Comparison of ENCODE assay signal across 18 mouse cellular contexts in genomic region chr1:154038241-154038640, GRCm38 (mm10).
DNase-seq lines count a peak whose midpoint lies in the region; TF ChIP-seq lines count a peak whose summit lies in the region.
"Had no signal": no experiment of that assay in that cellular context is flagged by ENCODE, and none has a peak within 500 bp of the region (broad histone marks: within the 10 kb centered on the region; RNA-seq: fewer than 3 reads in every experiment).

No protein-coding gene starts in this region.

- H3K27me3 ChIP-seq in heart, embryonic 10.5 days (ENCODE audit: insufficient read depth, poor library complexity, severe bottlenecking), result no peaks in the 10 kb centered on the region
- H3K27me3 ChIP-seq in heart, adult 2 months (ENCODE audit: control insufficient read depth, insufficient read depth, low read length), result no peaks in the 10 kb centered on the region

- DNase-seq in heart, adult 11 months, result peak; percentile 94
- DNase-seq in heart, postnatal 36 days, result no peak
- peak; percentile 51 to 55 for DNase-seq in heart, adult 18-20 months
- no peak for DNase-seq in heart, embryonic 10.5 days (ENCODE audit: low spot score)
- no peak for DNase-seq in heart, adult 2 months
- DNase-seq in heart, postnatal 4 days, result no peak
- peak; percentile 31 for DNase-seq in heart, adult 8-10 months (ENCODE audit: low spot score)
- no peak for DNase-seq in heart, postnatal 25 days (ENCODE audit: low spot score)
- DNase-seq: adrenal gland, adult 2 months; adrenal gland, adult 8-10 months; adrenal gland, postnatal 10 days; adrenal gland, postnatal 14 days; adrenal gland, postnatal 25 days; adrenal gland, postnatal 36 days; B cell, adult 2 months; cerebellum, adult 11 months; cerebellum, adult 11-12 months had no signal

- H3K4me3 ChIP-seq in heart, embryonic 10.5 days, result no peak overlapping the region
- H3K4me3 ChIP-seq in heart, adult 2 months, result no peak overlapping the region

- 55% methylated on average over 2 of the region's 2 CpGs for WGBS in heart, embryonic 10.5 days
- 34% methylated on average over 2 of the region's 2 CpGs for WGBS in heart, adult 2 months

- H3K9ac ChIP-seq in heart, adult 2 months (ENCODE audit: low read depth, low read length), result no peak overlapping the region

- no peak for TF ChIP-seq CTCF in heart, adult 2 months (IDR thresholded peaks at IDR 0.05)

- intact Hi-C loops in heart, postnatal 36 days (cut with DNase I), result no loop called here
- intact Hi-C loops in heart, adult 2 months (cut with DNase I), result no loop called here
- intact Hi-C loops in heart, postnatal 25 days (cut with DNase I), result no loop called here

- no peaks in the 10 kb centered on the region for H3K36me3 ChIP-seq in heart, embryonic 10.5 days
- no peaks in the 10 kb centered on the region for H3K36me3 ChIP-seq in heart, adult 2 months (ENCODE audit: control insufficient read depth, insufficient read depth, low read length)
- H3K36me3 ChIP-seq: G1E had no signal

- no peak for TF ChIP-seq POLR2A in heart, adult 2 months (IDR thresholded peaks at IDR 0.05; ENCODE audit: insufficient read depth, low read depth, low read length)

- H3K9me3 ChIP-seq in heart, embryonic 10.5 days, result no peaks in the 10 kb centered on the region
- H3K9me3 ChIP-seq: G1E had no signal

- no peaks in the 10 kb centered on the region for H3K79me2 ChIP-seq in heart, adult 2 months (replicated peaks; ENCODE audit: control insufficient read depth, insufficient read depth, low read length)

- 0 out of 2 replicates have a peak, but pooled peaks have one; percentile 41 for TF ChIP-seq EP300 in heart, adult 2 months (IDR thresholded peaks at IDR 0.05; ENCODE audit: insufficient read depth, low read depth, low read length)

- H3K4me1 ChIP-seq in heart, embryonic 10.5 days, result peaks cover 9% of the 10 kb centered on the region
- H3K4me1 ChIP-seq in heart, adult 2 months (ENCODE audit: control insufficient read depth, insufficient read depth, low read length), result peaks cover 8% of the 10 kb centered on the region

- H3K27ac ChIP-seq in heart, embryonic 10.5 days, result no peak overlapping the region
- peak overlapping the region; percentile 64 for H3K27ac ChIP-seq in heart, adult 2 months

Comparison
In these comparisons a context has a peak if more than half of its experiments do, and no peak if none do; other contexts are left out.
1. DNase-seq: peak in heart, adult 11 months (single experiment), heart, adult 18-20 months (2 of 2) and heart, adult 8-10 months (single experiment); none in heart, postnatal 36 days (0 of 2), heart, embryonic 10.5 days (single experiment), heart, adult 2 months (0 of 2), heart, postnatal 4 days (single experiment) and heart, postnatal 25 days (single experiment).